Mouse (Mus musculus) heart, adult 2 months (tissue): ENCODE results near the gene Vrk1. TPM values are rescaled to one million over a fixed set of nuclear protein-coding genes. Genes with fewer than 3 reads are reported as not detected.

Source experiments
- DNase-seq, 2 experiments: peaks; one replicate each; pipeline ENCODE4 v3.0.0; 2021
- H3K27ac ChIP-seq: fragments of 200-600 bp; 2 replicates; pipeline ENCODE4 v1.8.1; 2022
- H3K27me3 ChIP-seq: fragments of 200-500 bp; 2 replicates; pipeline ENCODE4 v1.6.1; 2012; ENCODE audit warnings: mild to moderate bottlenecking, low read length, inconsistent platforms, mixed read lengths; ENCODE audit not compliant: control insufficient read depth, insufficient read depth
- H3K36me3 ChIP-seq: fragments of 200-500 bp; 2 replicates; pipeline ENCODE4 v1.6.1; 2012; ENCODE audit warnings: low read length, inconsistent platforms; ENCODE audit not compliant: control insufficient read depth, insufficient read depth
- H3K4me1 ChIP-seq: fragments of 200-500 bp; 2 replicates; pipeline ENCODE4 v1.6.1; 2011; ENCODE audit warnings: low read length; ENCODE audit not compliant: control insufficient read depth, insufficient read depth
- H3K4me3 ChIP-seq: fragments of 200-600 bp; 2 replicates; pipeline ENCODE4 v1.8.1; 2022
- H3K79me2 ChIP-seq: fragments of 200-500 bp; replicated peaks from 2 replicates; pipeline ENCODE4 v1.6.1; 2012; ENCODE audit warnings: mild to moderate bottlenecking, inconsistent platforms, low read length, moderate library complexity, mixed read lengths; ENCODE audit not compliant: control insufficient read depth, insufficient read depth
- H3K9ac ChIP-seq: fragments of 200-500 bp; 2 replicates; pipeline ENCODE4 v1.6.1; 2012; ENCODE audit warnings: low read depth, mild to moderate bottlenecking, control low read depth, inconsistent platforms, low read length, mixed read lengths
- CTCF ChIP-seq: fragments of 200-600 bp; IDR thresholded peaks from 2 replicates; pipeline ENCODE4 v1.8.1; 2022; ENCODE audit warnings: antibody characterized with exemption, mild to moderate bottlenecking, moderate library complexity
- EP300 ChIP-seq: fragments of 200-500 bp; IDR thresholded peaks from 2 replicates; pipeline ENCODE4 v1.6.1; 2011; ENCODE audit warnings: low read depth, low read length, control low read depth; ENCODE audit not compliant: insufficient read depth
- POLR2A ChIP-seq: fragments of 200-500 bp; IDR thresholded peaks from 2 replicates; pipeline ENCODE4 v1.6.1; 2011; ENCODE audit warnings: mild to moderate bottlenecking, low read depth, low read length, control low read depth; ENCODE audit not compliant: insufficient read depth
- WGBS: fragments of 180-500 bp; shearing (Covaris S2); methylation state at CpG from one replicate; pipeline ENCODE4 v1.1.7; 2018; 5-methylcytosine and 5-hydroxymethylcytosine counted together
- intact Hi-C: fragments of 180-260 bp; cut with DNase I; formaldehyde crosslinking; loops from one replicate; pipeline ENCODE4 v1.15.1; 2025
- long read RNA-seq: library from polyadenylated mRNA; stranded (forward); transcript quantifications from one replicate; pipeline ENCODE4 v2.0.0, GENCODE M21; 2021
- polyA plus RNA-seq: library from polyadenylated mRNA; depleted of rRNA; stranded (reverse); fragments of >200 nt; gene quantifications from 2 replicates; pipeline ENCODE4 v1.2.3, GENCODE M21; 2012; rRNA removed
- total RNA-seq, 2 experiments: library from RNA; stranded (reverse); gene quantifications; 2 replicates each; pipeline ENCODE4 v1.2.3; 2021

The Vrk1 gene
- total RNA-seq: 1 to 10 TPM; 7.5 to 8.3 TPM
- polyA plus RNA-seq: 2.8 and 4.6 TPM in 2 replicates
- long read RNA-seq, partial matches to known transcripts: 1 of 12 reads
- long read RNA-seq, other reads (novel, unspliced or antisense): 4 of 12 reads

- Histone ChIP-seq H3K27ac (peak within 1 kb of the TSS; percentile 76), H3K36me3 (no peaks in the 10 kb centered on the region), H3K27me3 (no peaks in the 10 kb centered on the region), H3K4me1 (peaks cover 1% of the 10 kb centered on the region; the same call in 1 of the 2 replicates), H3K79me2 (peaks cover 4% of the 10 kb centered on the region), H3K4me3 (peak within 1 kb of the TSS; percentile 82), H3K9ac (peak within 1 kb of the TSS; percentile 83)
- under 1% methylated on average over 68 of the region's 72 CpGs for WGBS
- TF ChIP-seq POLR2A (0 out of 2 replicates have a peak, but pooled peaks have one; percentile 20), EP300 (0 out of 2 replicates have a peak, but pooled peaks have one; percentile 55), CTCF (no peak)
- DNase-seq: peak; percentile 92 to 97
- intact Hi-C loops: loop anchor here (5.0 kb wide), 1 partner anchor 47 kb away; no protein-coding TSS in a partner anchor
Observed at GRCm38 (mm10) chr12:106010065-106010915, at the start of gene Vrk1. Gene Vrk1 (plus strand): TSS chr12:106010228.

GRCm38 (mm10) chr12:105960592-105961330 lies 49.3 kb upstream of the Vrk1 start:
- WGBS: 27% methylated on average over 19 of the region's 19 CpGs
- Histone ChIP-seq H3K79me2 (no peaks in the 10 kb centered on the region), H3K27ac (no peak overlapping the region), H3K4me3 (no peak overlapping the region), H3K9ac (no peak overlapping the region), H3K36me3 (no peaks in the 10 kb centered on the region), H3K27me3 (peaks cover 2% of the 10 kb centered on the region; the same call in 1 of the 2 replicates), H3K4me1 (no peaks in the 10 kb centered on the region)
- intact Hi-C loops: loop anchor here (5.0 kb wide), 2 partner anchors 47 to 103 kb away; no protein-coding TSS in a partner anchor
- no peak for DNase-seq
- TF ChIP-seq CTCF (no peak), EP300 (no peak), POLR2A (no peak)

GRCm38 (mm10) chr12:105961667-105962066 lies 48.4 kb upstream of the Vrk1 start:
- H3K36me3 ChIP-seq: no peaks in the 10 kb centered on the region
- no peak overlapping the region for H3K4me3 ChIP-seq
- no peak overlapping the region for H3K27ac ChIP-seq
- no peaks in the 10 kb centered on the region for H3K4me1 ChIP-seq
- no peaks in the 10 kb centered on the region for H3K79me2 ChIP-seq
- WGBS: 13% methylated on average over 11 of the region's 12 CpGs
- DNase-seq: no peak
- peaks cover 2% of the 10 kb centered on the region; the same call in 1 of the 2 replicates for H3K27me3 ChIP-seq
- no peak overlapping the region for H3K9ac ChIP-seq
- intact Hi-C loops: loop anchor here (2.0 to 5.0 kb wide), 3 partner anchors 46 to 125 kb away; no protein-coding TSS in a partner anchor
- TF ChIP-seq CTCF (no peak), POLR2A (no peak), EP300 (no peak)

GRCm38 (mm10) chr12:105962103-105963011 lies 47.7 kb upstream of the Vrk1 start:
- Histone ChIP-seq H3K27ac (no peak overlapping the region), H3K27me3 (peaks cover 2% of the 10 kb centered on the region; the same call in 1 of the 2 replicates), H3K79me2 (no peaks in the 10 kb centered on the region), H3K9ac (peak overlapping the region; percentile 40), H3K4me3 (peak overlapping the region; percentile 79), H3K4me1 (no peaks in the 10 kb centered on the region), H3K36me3 (no peaks in the 10 kb centered on the region)
- WGBS: 2% methylated on average over 36 of the region's 37 CpGs
- TF ChIP-seq CTCF (peak; percentile 91), EP300 (0 out of 2 replicates have a peak, but pooled peaks have one; percentile 64), POLR2A (no peak)
- DNase-seq: peak; percentile 88 to 91
- intact Hi-C loops: loop anchor here (2.0 to 5.0 kb wide), 3 partner anchors 45 to 126 kb away; no protein-coding TSS in a partner anchor

GRCm38 (mm10) chr12:105963012-105963572 lies 46.9 kb upstream of the Vrk1 start:
- peaks cover 2% of the 10 kb centered on the region; the same call in 1 of the 2 replicates for H3K27me3 ChIP-seq
- 3% methylated on average over 30 of the region's 30 CpGs for WGBS
- no peaks in the 10 kb centered on the region for H3K36me3 ChIP-seq
- no peak overlapping the region for H3K27ac ChIP-seq
- H3K79me2 ChIP-seq: no peaks in the 10 kb centered on the region
- DNase-seq: peak; percentile 40 to 50
- no peaks in the 10 kb centered on the region for H3K4me1 ChIP-seq
- intact Hi-C loops: loop anchor here (2.0 to 5.0 kb wide), 3 partner anchors 44 to 126 kb away; no protein-coding TSS in a partner anchor
- TF ChIP-seq POLR2A: no peak
- TF ChIP-seq CTCF: no peak
- TF ChIP-seq EP300: no peak
- H3K9ac ChIP-seq: peak overlapping the region; percentile 40
- H3K4me3 ChIP-seq: peak overlapping the region; percentile 79
